Mouse (Mus musculus) ES-E14 (cell line): ENCODE measurements around the gene Tmem213.

Experiments used
- HCFC1 ChIP-seq: IDR thresholded peaks from 2 replicates; pipeline ENCODE4 v1.6.1; 2012; ENCODE audit warnings: low read length, inconsistent platforms, borderline replicate concordance; ENCODE audit not compliant: insufficient read depth
- MAFK ChIP-seq: IDR thresholded peaks from 2 replicates; pipeline ENCODE4 v1.6.1; 2014; ENCODE audit warnings: mild to moderate bottlenecking, low read depth, low read length, inconsistent platforms; ENCODE audit not compliant: insufficient read depth

- TF ChIP-seq HCFC1, result no peak
- no peak for TF ChIP-seq MAFK
These were observed 42.8 kb upstream of the Tmem213 start for GRCm38 (mm10) chr6:38066215-38066614.
